Comparison of ENCODE assay signal across 8 mouse cellular contexts in the genomic region with DNA sequence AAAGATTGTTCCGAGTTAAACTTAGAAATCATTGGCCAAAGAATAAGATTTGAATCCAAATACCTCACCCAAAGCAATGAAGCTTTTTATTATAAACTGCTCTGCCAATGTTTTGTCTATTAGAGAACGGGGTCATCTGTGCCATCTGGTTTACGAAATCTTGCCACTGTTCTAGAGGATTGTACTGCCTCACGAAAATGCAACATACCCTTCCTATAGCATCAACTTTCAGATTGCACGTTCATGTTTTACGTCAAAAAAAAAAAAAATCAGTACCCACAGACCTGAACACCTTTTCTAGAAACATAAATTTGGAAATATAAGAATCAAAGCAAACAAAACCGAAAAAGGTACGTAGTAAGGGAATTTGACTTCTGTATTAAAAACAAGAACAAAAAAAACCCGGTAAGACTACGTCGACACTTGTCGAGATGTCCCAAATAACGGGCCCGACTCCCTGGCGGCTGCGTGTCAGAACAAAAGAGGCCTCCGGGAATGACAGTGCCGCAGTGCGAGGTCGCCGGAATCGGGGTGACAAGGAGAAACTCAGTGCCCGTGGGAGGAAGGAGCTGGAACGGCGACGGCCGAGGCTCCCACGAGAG. TPM values are rescaled to one million over a fixed set of nuclear protein-coding genes. Genes with fewer than 3 reads are reported as not detected.
DNase-seq lines count a peak whose midpoint lies in the region; ATAC-seq and TF ChIP-seq lines count a peak whose summit lies in the region.

No protein-coding gene starts in this region.

- H3K27me3 ChIP-seq in hindbrain, embryonic 13.5 days, result no peaks in the 10 kb centered on the region
- H3K27me3 ChIP-seq in midbrain, postnatal 0 days (ENCODE audit: insufficient read depth, low read length), result no peaks in the 10 kb centered on the region

- peak overlapping the region; percentile 82 for H3K4me2 ChIP-seq in hindbrain, embryonic 13.5 days
- peak overlapping the region; percentile 72 for H3K4me2 ChIP-seq in midbrain, postnatal 0 days (ENCODE audit: low read depth, low read length, poor library complexity, severe bottlenecking)

- 4% methylated on average over 28 of the region's 28 CpGs for WGBS in hindbrain, embryonic 13.5 days
- WGBS in midbrain, postnatal 0 days, result 3% methylated on average over 28 of the region's 28 CpGs

- TF ChIP-seq CTCF in left cerebral cortex, adult 2 months (IDR thresholded peaks at IDR 0.05), result no peak
- TF ChIP-seq CTCF in midbrain, postnatal 0 days (IDR thresholded peaks at IDR 0.05), result no peak

- intact Hi-C loops in left cerebral cortex, adult 2 months (cut with DNase I), result loop anchor here (1.0 to 10.0 kb wide), 3 partner anchors 45 to 723 kb away; partner anchors contain the start of genes Gcc2, Hsf2 and Pkib

- H3K9ac ChIP-seq in hindbrain, embryonic 13.5 days, result peak overlapping the region; percentile 96
- H3K9ac ChIP-seq in midbrain, postnatal 0 days (replicated peaks; ENCODE audit: low read length, poor library complexity, severe bottlenecking), result peak overlapping the region; percentile 97

- DNase-seq in left cerebral cortex, adult 2 months (ENCODE audit: extremely low spot score in 1 of 2, low spot score in 2 of 2), result no peak
- DNase-seq in left cerebral cortex, adult 8-10 months (ENCODE audit: low spot score in 2 of 2), result no peak
- peak; percentile 19 for DNase-seq in brain, adult 2 months (ENCODE audit: low read depth, low spot score)
- no peak for DNase-seq in midbrain, postnatal 0 days (ENCODE audit: low spot score)
- no peak for DNase-seq in adrenal gland, adult 18-20 months (ENCODE audit: low spot score in 2 of 2)
- DNase-seq in ovary, adult 18-20 months (ENCODE audit: low spot score), result no peak
- no peak for DNase-seq in thymus, postnatal 0 days (ENCODE audit: low spot score)

- H3K27ac ChIP-seq in left cerebral cortex, adult 2 months, result peak overlapping the region; percentile 95
- H3K27ac ChIP-seq in hindbrain, embryonic 13.5 days, result peak overlapping the region; percentile 98
- peak overlapping the region; percentile 97 for H3K27ac ChIP-seq in midbrain, postnatal 0 days (ENCODE audit: low read depth, low read length)

- ATAC-seq in hindbrain, embryonic 13.5 days (ENCODE audit: low FRiP score), result no peak
- ATAC-seq in midbrain, postnatal 0 days (ENCODE audit: low FRiP score), result peak; percentile 67; the same call in 1 of the 2 replicates

- H3K9me3 ChIP-seq in hindbrain, embryonic 13.5 days, result no peaks in the 10 kb centered on the region
- H3K9me3 ChIP-seq in midbrain, postnatal 0 days (ENCODE audit: low read length), result no peaks in the 10 kb centered on the region

- H3K4me3 ChIP-seq in left cerebral cortex, adult 2 months, result peak overlapping the region; percentile 91
- peak overlapping the region; percentile 92 for H3K4me3 ChIP-seq in hindbrain, embryonic 13.5 days
- peak overlapping the region; percentile 85 for H3K4me3 ChIP-seq in midbrain, postnatal 0 days (ENCODE audit: low read depth, low read length)

- H3K36me3 ChIP-seq in hindbrain, embryonic 13.5 days, result peaks cover 6% of the 10 kb centered on the region
- H3K36me3 ChIP-seq in midbrain, postnatal 0 days (ENCODE audit: insufficient read depth, low read length), result no peaks in the 10 kb centered on the region

- H3K4me1 ChIP-seq in hindbrain, embryonic 13.5 days (replicated peaks), result peaks cover 41% of the 10 kb centered on the region
- H3K4me1 ChIP-seq in midbrain, postnatal 0 days (ENCODE audit: insufficient read depth, low read length), result peaks cover 6% of the 10 kb centered on the region; the same call in 1 of the 2 replicates

RNA-seq across cellular contexts. Expression of gene Serinc1, which starts 0.6 kb away (rescaled TPM):
- 1,000 to 10,000 TPM in 1 of 2 experiments, 100 to 1,000 TPM in 1; 891 to 1,047 TPM for total RNA-seq in left cerebral cortex, adult 2 months (2021)
- 1,000 to 10,000 TPM in 2 of 4 experiments, 100 to 1,000 TPM in 2; 954 to 1,075 (median 998) TPM for total RNA-seq in left cerebral cortex, adult 8-10 months (2022)
- polyA plus RNA-seq in hindbrain, embryonic 13.5 days (2015; fragmentation: Nextera tagmentation; extraction: Ambion mirVana), result 384 and 389 TPM in 2 replicates
- total RNA-seq in midbrain, postnatal 0 days (2014; rRNA removed), result 381 and 445 TPM in 2 replicates
- 478 and 481 TPM in 2 replicates for polyA plus RNA-seq in midbrain, postnatal 0 days (2015; fragmentation: Nextera tagmentation; extraction: Ambion mirVana)
- 100 to 1,000 TPM; 309 to 380 TPM for total RNA-seq in adrenal gland, adult 18-20 months (2021)
- 91.2 and 93.4 TPM in 2 replicates for polyA plus RNA-seq in thymus, postnatal 0 days (2015; fragmentation: Nextera tagmentation; extraction: Ambion mirVana)

RNA-seq across cellular contexts. Expression of gene Hsf2, which starts 45.5 kb away (rescaled TPM):
- total RNA-seq in left cerebral cortex, adult 2 months (2021), result 10 to 100 TPM; 29.2 to 30.2 TPM
- total RNA-seq in left cerebral cortex, adult 8-10 months (2022), result 10 to 100 TPM; 30.2 to 31.7 (median 31.1) TPM
- 68.3 and 71.5 TPM in 2 replicates for polyA plus RNA-seq in hindbrain, embryonic 13.5 days (2015; fragmentation: Nextera tagmentation; extraction: Ambion mirVana)
- total RNA-seq in midbrain, postnatal 0 days (2014; rRNA removed), result 39.7 and 47.5 TPM in 2 replicates
- 49.3 and 57.9 TPM in 2 replicates for polyA plus RNA-seq in midbrain, postnatal 0 days (2015; fragmentation: Nextera tagmentation; extraction: Ambion mirVana)
- total RNA-seq in adrenal gland, adult 18-20 months (2021), result 10 to 100 TPM; 12.4 to 16.5 TPM
- polyA plus RNA-seq in thymus, postnatal 0 days (2015; fragmentation: Nextera tagmentation; extraction: Ambion mirVana), result 21.8 and 23.6 TPM in 2 replicates
